Mouse (Mus musculus) brain, adult 10 weeks (tissue): ENCODE data around the gene Yy1. TPM values are rescaled to one million over a fixed set of nuclear protein-coding genes. Genes with fewer than 3 reads are reported as not detected.

ENCODE experiments used
- polyA plus RNA-seq: library from polyadenylated mRNA; stranded (reverse); fragments of 350-450 nt; fragmentation: Illumina TruSeq; extraction: RNeasy Lipid Tissue Mini Kit (QIAGEN cat#74804); gene quantifications from one replicate; pipeline ENCODE4 v1.2.3, GENCODE M21; 2015; ENCODE audit warnings: low read depth, low replicate concordance

Gene Yy1
- 30.6 TPM for polyA plus RNA-seq

DNA sequence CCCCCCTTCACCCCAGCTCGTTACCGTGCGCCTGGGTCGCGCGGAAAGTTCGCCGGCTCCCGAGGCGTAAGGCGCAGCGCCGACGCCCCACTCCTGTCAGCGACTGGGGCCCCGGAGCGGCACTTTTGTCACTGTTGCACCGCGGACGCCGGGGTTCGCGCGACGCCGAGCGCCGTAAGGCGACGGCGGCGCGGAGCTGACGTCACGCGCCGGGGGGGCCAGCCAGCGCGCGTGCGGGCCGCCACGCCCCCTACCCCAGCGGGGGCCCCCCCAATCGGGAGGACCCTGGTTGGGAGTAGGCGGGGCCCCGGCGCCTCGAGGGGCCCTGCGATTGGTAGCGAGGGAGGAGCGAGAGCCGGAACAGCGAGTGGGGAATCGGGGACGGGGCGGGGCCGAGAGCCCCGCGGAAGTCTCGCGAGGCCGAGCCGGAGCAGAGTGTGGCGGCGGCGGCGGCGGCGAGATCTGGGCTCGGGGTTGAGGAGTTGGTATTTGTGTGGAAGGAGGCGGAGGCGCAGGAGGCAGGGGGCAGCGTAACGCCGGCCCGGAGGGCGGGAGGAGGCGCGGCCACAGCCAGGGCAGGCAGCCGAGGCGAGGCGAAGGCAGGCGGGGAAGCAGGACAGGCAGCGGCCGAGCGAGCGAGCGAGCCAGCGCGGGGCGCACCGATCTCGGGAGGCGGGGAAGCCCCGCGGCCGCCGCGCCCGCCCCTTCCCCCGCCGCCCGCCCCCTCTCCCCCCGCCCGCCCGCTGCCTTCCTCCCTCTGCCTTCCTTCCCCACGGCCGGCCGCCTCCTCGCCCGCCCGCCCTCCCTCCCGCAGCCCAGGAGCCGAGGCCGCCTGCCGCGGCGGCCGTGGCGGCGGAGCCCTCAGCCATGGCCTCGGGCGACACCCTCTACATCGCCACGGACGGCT, at the start of gene Yy1:
Gene Yy1, plus strand, starts transcription at position 428 of the 907 bp plus-strand sequence.

DNA sequence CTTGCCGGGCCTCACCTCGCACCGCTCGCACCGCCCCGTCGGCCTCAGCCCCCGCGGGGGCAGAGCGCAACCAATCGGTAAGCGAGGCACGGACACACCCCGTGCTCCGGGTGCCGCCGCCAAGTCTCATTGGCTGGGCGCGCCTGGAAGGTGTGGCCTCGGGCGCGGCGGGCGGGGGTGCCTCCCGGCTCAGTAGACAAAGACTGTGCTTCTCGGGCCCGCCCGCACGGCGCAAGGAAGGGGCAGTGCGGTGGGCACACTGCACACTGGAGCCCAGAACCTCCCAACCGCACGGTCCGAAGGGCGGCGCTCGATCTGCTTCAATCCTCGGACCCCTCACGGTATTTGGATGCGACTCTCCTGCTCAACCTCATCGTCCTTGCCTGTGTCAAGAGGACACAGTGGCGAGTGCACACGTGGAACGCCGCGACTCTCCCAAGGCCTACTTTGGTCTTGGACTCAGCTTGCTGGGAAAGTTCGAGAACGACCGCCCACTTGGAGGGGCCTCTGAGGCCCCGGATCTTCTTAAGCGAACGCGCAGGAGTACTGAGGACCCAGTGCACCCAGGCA, 43.2 kb downstream of the Yy1 start, which contains the start of the genes Slc25a29 and Slc25a47:
Gene Slc25a29, minus strand, starts transcription at position 44 of the 570 bp plus-strand sequence.
Gene Slc25a47, plus strand, starts transcription at position 207 of the 570 bp plus-strand sequence.

Other genes with a start within 250 kb of the Yy1 start
- 156 TPM for gene Evl, start 238.3 kb upstream of the Yy1 start, polyA plus RNA-seq
- gene Degs2, start 90.7 kb upstream of the Yy1 start, polyA plus RNA-seq: 5.4 TPM
- 13.8 TPM for gene Slc25a29, start 42.9 kb downstream of the Yy1 start, polyA plus RNA-seq
- 7.7 TPM for gene Slc25a47, start 43.1 kb downstream of the Yy1 start, polyA plus RNA-seq
- 8.4 TPM for gene Wdr25, start 100.7 kb downstream of the Yy1 start, polyA plus RNA-seq
- 77.5 TPM for gene Wars, start 101.2 kb downstream of the Yy1 start, polyA plus RNA-seq